Mouse (Mus musculus) limb, embryonic 10.5 days (tissue): Measurements from ENCODE around the gene Drosha. TPM values are rescaled to one million over a fixed set of nuclear protein-coding genes. Genes with fewer than 3 reads are reported as not detected.

Experiments
- DNase-seq: peaks from one replicate; pipeline ENCODE4 v3.0.0-alpha.2; 2017; ENCODE audit warnings: low spot score
- H3K27ac ChIP-seq: fragments of 300-500 bp; sonication (generic); 2 replicates; pipeline ENCODE4 v1.5.1; 2016; ENCODE audit warnings: mild to moderate bottlenecking
- H3K27me3 ChIP-seq: fragments of 300-500 bp; sonication (generic); 2 replicates; pipeline ENCODE4 v1.6.1; 2016; ENCODE audit warnings: low read depth, mild to moderate bottlenecking; ENCODE audit not compliant: poor library complexity, severe bottlenecking
- H3K36me3 ChIP-seq: fragments of 300-500 bp; sonication (generic); 2 replicates; pipeline ENCODE4 v1.6.1; 2016; ENCODE audit warnings: mild to moderate bottlenecking, moderate library complexity
- H3K4me1 ChIP-seq: fragments of 300-500 bp; sonication (generic); 2 replicates; pipeline ENCODE4 v1.6.1; 2016
- H3K4me3 ChIP-seq: fragments of 300-500 bp; sonication (generic); 2 replicates; pipeline ENCODE4 v1.5.1; 2016; ENCODE audit warnings: mild to moderate bottlenecking, moderate library complexity
- H3K9me3 ChIP-seq: fragments of 300-500 bp; sonication (generic); replicated peaks from 2 replicates; pipeline ENCODE4 v1.6.1; 2016; ENCODE audit warnings: mild to moderate bottlenecking
- WGBS: fragments of 180-500 bp; shearing (Covaris S2); methylation state at CpG from one replicate; pipeline ENCODE4 v1.1.7; 2016; 5-methylcytosine and 5-hydroxymethylcytosine counted together
- polyA plus RNA-seq: library from polyadenylated mRNA; unstranded; fragments of >200 nt; fragmentation: Nextera tagmentation; extraction: Ambion mirVana; gene quantifications from 2 replicates; pipeline ENCODE4 v1.2.1, GENCODE M21; 2016

Gene Drosha
- polyA plus RNA-seq, 1 experiment from 2014 or later = 82.4 TPM

DNA sequence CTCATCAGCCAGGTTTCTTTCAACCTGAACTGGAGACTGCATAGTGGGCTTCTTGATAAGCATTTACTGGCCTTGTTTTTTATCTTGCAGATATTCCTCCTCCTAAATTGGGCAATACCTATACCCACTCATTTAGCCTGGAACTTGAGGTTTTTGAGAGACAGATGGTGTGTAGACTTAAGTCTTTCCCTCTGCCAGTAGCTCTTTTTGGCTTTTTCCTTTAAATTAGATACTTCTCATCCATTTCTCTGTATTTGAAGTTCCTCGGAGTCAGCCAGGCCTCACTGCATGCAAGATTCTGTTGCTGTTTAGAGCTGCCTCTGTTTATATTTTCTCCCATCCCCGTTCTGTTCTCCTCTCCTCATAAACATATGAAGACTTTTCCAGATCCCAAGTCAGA, 51.7 kb downstream of the Drosha start:
- Histone ChIP-seq H3K36me3 (peaks cover 84% of the 10 kb centered on the region), H3K27me3 (no peaks in the 10 kb centered on the region), H3K9me3 (no peaks in the 10 kb centered on the region), H3K27ac (no peak overlapping the region), H3K4me3 (no peak overlapping the region), H3K4me1 (0 out of 2 replicates have a peak, but pooled peaks cover 4% of the 10 kb centered on the region)
- WGBS = 90% methylated on average over 2 of the region's 2 CpGs
- DNase-seq = no peak

- Histone ChIP-seq H3K4me1 (0 out of 2 replicates have a peak, but pooled peaks cover 4% of the 10 kb centered on the region), H3K36me3 (peaks cover 85% of the 10 kb centered on the region), H3K27me3 (no peaks in the 10 kb centered on the region), H3K9me3 (no peaks in the 10 kb centered on the region), H3K27ac (no peak overlapping the region), H3K4me3 (no peak overlapping the region)
- WGBS = 95% methylated on average over 4 of the region's 4 CpGs
- no peak for DNase-seq
Measured at GRCm38 (mm10) chr15:12876881-12877280, 52.3 kb downstream of the Drosha start.

DNA sequence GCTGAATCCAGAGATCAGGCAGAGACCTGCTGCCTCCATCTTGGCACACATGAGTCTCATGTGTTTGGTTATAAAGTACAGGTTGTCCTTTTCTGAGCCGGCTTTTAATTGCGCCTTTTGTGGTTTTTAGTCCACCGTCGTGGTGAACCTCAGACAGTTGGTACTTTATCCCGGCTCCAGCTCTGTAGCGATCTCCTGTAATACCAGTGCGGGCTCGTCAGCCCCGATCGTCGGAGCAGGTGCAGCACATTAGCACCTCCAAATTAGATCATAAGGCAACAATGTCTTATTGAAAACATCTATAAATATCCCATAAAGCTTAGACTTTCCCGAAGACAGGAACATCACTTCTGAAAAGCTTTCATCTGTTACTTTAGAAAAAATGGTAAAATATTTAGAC, 53.3 kb downstream of the Drosha start:
- Histone ChIP-seq H3K36me3 (peaks cover 94% of the 10 kb centered on the region), H3K9me3 (no peaks in the 10 kb centered on the region), H3K27me3 (no peaks in the 10 kb centered on the region), H3K27ac (no peak overlapping the region), H3K4me1 (0 out of 2 replicates have a peak, but pooled peaks cover 4% of the 10 kb centered on the region), H3K4me3 (no peak overlapping the region)
- no peak for DNase-seq
- 94% methylated on average over 12 of the region's 12 CpGs for WGBS

DNA sequence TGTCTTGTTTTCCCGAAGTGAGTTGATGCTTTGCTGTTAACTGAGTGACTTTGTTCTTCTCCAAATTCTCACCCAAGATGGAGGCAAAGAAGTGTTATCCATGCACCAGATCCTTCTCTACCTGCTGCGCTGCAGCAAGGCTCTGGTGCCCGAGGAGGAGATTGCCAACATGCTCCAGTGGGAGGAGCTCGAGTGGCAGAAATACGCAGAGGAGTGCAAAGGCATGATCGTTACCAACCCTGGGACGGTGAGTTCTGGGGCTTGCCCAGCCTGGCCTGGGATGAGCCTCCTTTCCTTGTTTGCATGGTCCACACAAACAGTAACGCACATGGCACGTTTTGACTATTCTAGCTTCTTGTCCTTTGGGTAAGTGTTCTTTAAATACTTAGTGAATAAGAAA, 54.0 kb downstream of the Drosha start:
- H3K4me3 ChIP-seq = no peak overlapping the region
- no peaks in the 10 kb centered on the region for H3K9me3 ChIP-seq
- H3K4me1 ChIP-seq = 0 out of 2 replicates have a peak, but pooled peaks cover 4% of the 10 kb centered on the region
- no peak overlapping the region for H3K27ac ChIP-seq
- 93% methylated on average over 9 of the region's 9 CpGs for WGBS
- no peaks in the 10 kb centered on the region for H3K27me3 ChIP-seq
- DNase-seq = no peak
- peaks cover 94% of the 10 kb centered on the region for H3K36me3 ChIP-seq

- Histone ChIP-seq H3K27me3 (no peaks in the 10 kb centered on the region), H3K9me3 (no peaks in the 10 kb centered on the region), H3K36me3 (peaks cover 95% of the 10 kb centered on the region), H3K27ac (no peak overlapping the region), H3K4me3 (no peak overlapping the region), H3K4me1 (no peaks in the 10 kb centered on the region)
- DNase-seq = no peak
- WGBS = 88% methylated on average over 8 of the region's 8 CpGs
Measured at GRCm38 (mm10) chr15:12879937-12880336, 55.3 kb downstream of the Drosha start.

GRCm38 (mm10) chr15:12884855-12885254, 60.2 kb downstream of the Drosha start:
- Histone ChIP-seq H3K36me3 (peaks cover 100% of the 10 kb centered on the region), H3K27me3 (no peaks in the 10 kb centered on the region), H3K9me3 (no peaks in the 10 kb centered on the region), H3K4me3 (no peak overlapping the region), H3K4me1 (no peaks in the 10 kb centered on the region), H3K27ac (no peak overlapping the region)
- no peak for DNase-seq
- WGBS = 93% methylated on average over 15 of the region's 15 CpGs

- 95% methylated on average over 11 of the region's 11 CpGs for WGBS
- Histone ChIP-seq H3K36me3 (peaks cover 100% of the 10 kb centered on the region), H3K4me1 (no peaks in the 10 kb centered on the region), H3K27me3 (no peaks in the 10 kb centered on the region), H3K9me3 (no peaks in the 10 kb centered on the region), H3K4me3 (no peak overlapping the region), H3K27ac (no peak overlapping the region)
- DNase-seq = no peak
Measured at GRCm38 (mm10) chr15:12885361-12885760, 60.7 kb downstream of the Drosha start.

- 92% methylated on average over 8 of the region's 8 CpGs for WGBS
- Histone ChIP-seq H3K36me3 (peaks cover 100% of the 10 kb centered on the region), H3K9me3 (no peaks in the 10 kb centered on the region), H3K4me3 (no peak overlapping the region), H3K27ac (no peak overlapping the region), H3K27me3 (no peaks in the 10 kb centered on the region), H3K4me1 (no peaks in the 10 kb centered on the region)
- no peak for DNase-seq
Measured at GRCm38 (mm10) chr15:12887206-12887605, 62.6 kb downstream of the Drosha start.

- Histone ChIP-seq H3K36me3 (peaks cover 95% of the 10 kb centered on the region), H3K9me3 (no peaks in the 10 kb centered on the region), H3K4me3 (no peak overlapping the region), H3K27me3 (no peaks in the 10 kb centered on the region), H3K4me1 (no peaks in the 10 kb centered on the region), H3K27ac (no peak overlapping the region)
- WGBS = 97% methylated on average over 4 of the region's 4 CpGs
- DNase-seq = no peak
Measured at GRCm38 (mm10) chr15:12888312-12888711, 63.7 kb downstream of the Drosha start.

DNA sequence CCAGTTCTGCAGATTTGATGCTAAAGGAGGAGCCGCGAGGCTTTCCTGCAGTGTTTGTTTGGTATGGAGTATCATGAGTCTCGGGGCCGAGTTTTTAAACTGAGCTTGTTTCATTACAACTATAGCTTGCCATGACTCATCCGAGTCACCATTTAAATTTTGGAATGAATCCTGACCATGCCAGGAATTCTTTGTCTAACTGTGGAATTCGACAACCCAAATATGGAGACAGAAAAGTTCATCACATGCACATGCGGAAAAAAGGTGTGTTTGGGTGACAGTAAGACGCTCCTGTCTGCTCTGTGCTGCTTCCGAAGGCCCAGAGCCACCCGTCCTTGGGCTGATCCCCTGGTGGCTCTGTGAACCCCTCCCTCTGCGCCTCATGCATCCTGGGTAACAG, 65.3 kb downstream of the Drosha start:
- Histone ChIP-seq H3K9me3 (no peaks in the 10 kb centered on the region), H3K36me3 (peaks cover 95% of the 10 kb centered on the region), H3K4me1 (no peaks in the 10 kb centered on the region), H3K4me3 (no peak overlapping the region), H3K27ac (no peak overlapping the region), H3K27me3 (no peaks in the 10 kb centered on the region)
- no peak for DNase-seq
- 93% methylated on average over 11 of the region's 11 CpGs for WGBS

GRCm38 (mm10) chr15:12895426-12895825, 70.8 kb downstream of the Drosha start:
- no peak for DNase-seq
- peaks cover 93% of the 10 kb centered on the region for H3K36me3 ChIP-seq
- 96% methylated on average over 13 of the region's 13 CpGs for WGBS

GRCm38 (mm10) chr15:12896022-12897009, 71.7 kb downstream of the Drosha start:
- H3K27ac ChIP-seq = no peak overlapping the region
- 93% methylated on average over 18 of the region's 18 CpGs for WGBS
- no peaks in the 10 kb centered on the region for H3K27me3 ChIP-seq
- H3K36me3 ChIP-seq = peaks cover 93% of the 10 kb centered on the region
- no peak overlapping the region for H3K4me3 ChIP-seq
- H3K9me3 ChIP-seq = no peaks in the 10 kb centered on the region
- H3K4me1 ChIP-seq = no peaks in the 10 kb centered on the region
- no peak for DNase-seq

More at GRCm38 (mm10) chr15:12895426-12895825, 70.8 kb downstream of the Drosha start:
- H3K27me3 ChIP-seq = no peaks in the 10 kb centered on the region
- no peak overlapping the region for H3K27ac ChIP-seq
- H3K4me3 ChIP-seq = no peak overlapping the region
- H3K4me1 ChIP-seq = no peaks in the 10 kb centered on the region
- no peaks in the 10 kb centered on the region for H3K9me3 ChIP-seq

DNA sequence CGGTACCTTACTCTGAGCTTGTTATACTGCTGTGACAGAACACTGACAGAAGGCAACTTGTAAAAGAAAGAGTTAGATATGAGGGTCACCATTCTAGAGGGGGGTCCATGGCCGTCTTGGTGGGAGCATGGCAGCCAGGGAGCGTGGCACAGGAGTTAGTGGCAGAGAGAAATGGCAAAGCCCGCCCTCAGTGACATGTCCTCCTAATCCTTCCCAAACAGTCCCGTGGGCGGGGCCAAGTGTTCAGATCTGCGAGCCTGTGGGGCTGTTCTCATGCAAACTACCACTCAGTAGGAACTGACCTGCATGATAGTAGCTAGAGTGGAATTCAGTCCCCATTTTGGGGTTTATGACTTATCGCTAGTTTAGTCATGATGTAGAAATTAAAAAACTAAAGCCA, 73.2 kb downstream of the Drosha start:
- H3K36me3 ChIP-seq = peaks cover 98% of the 10 kb centered on the region
- H3K9me3 ChIP-seq = no peaks in the 10 kb centered on the region
- no peaks in the 10 kb centered on the region for H3K4me1 ChIP-seq
- no peaks in the 10 kb centered on the region for H3K27me3 ChIP-seq
- DNase-seq = no peak
- H3K27ac ChIP-seq = no peak overlapping the region
- H3K4me3 ChIP-seq = no peak overlapping the region
- 91% methylated on average over 8 of the region's 8 CpGs for WGBS
